Mouse (Mus musculus) lung, postnatal 36 days (tissue): ENCODE data around the gene Trpt1.

Source experiments
- DNase-seq: peaks from one replicate; pipeline ENCODE4 v3.0.0; 2022; ENCODE audit warnings: mixed read lengths

The Trpt1 gene

GRCm38 (mm10) chr19:6996006-6996405 lies at the start of gene Trpt1, which contains the start of gene Nudt22:
TSS of gene Trpt1 (plus strand) at chr19:6996131.
TSS of gene Nudt22 (minus strand) at chr19:6996117.
- peak; percentile 96 for DNase-seq

GRCm38 (mm10) chr19:6947742-6948141 lies 48.2 kb upstream of the Trpt1 start:
- DNase-seq, result no peak

DNA sequence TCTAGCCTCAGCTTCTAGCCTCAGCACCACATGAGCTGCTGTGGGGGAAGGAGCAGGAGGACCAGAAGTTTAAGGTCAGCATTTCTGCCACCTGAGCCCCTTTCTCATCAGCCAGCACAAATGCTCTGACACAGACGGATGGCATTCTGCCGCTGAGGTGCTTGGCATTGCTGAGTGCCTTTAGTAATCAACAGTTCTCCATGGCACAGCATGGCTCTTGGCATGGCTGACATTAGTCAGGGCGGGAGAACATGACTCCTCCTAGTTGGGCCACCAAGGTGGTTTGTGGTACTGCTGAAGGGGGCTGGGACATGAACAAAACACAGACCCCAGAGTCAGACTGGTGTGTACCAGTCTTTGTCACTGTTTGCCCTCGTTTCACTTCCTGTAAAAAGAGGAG lies 47.7 kb upstream of the Trpt1 start:
- DNase-seq, result no peak

DNA sequence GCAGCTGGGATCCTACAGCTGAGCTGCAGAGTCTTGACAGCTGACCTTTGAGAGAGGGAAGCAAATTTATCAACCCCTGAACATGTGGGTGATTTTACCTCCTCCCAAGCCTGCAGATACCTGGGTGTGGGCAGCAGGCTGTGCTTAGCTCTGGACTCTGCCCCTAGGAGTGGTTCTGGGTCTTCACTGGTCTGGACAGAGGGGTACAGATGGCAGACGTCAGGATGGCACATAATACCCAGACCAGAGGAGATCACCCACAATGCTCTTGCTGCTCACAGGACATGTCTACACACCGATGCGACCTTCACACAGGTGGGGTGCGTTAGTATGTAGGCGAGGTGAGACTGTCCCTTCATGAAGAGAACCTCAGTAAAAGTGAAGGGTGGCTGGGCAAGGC lies 46.4 kb upstream of the Trpt1 start:
- no peak for DNase-seq

GRCm38 (mm10) chr19:6949951-6950350 lies 46.0 kb upstream of the Trpt1 start:
- no peak for DNase-seq

GRCm38 (mm10) chr19:6950613-6951153 lies 45.2 kb upstream of the Trpt1 start:
- peak; percentile 56 for DNase-seq

GRCm38 (mm10) chr19:6951381-6951968 lies 44.5 kb upstream of the Trpt1 start:
- DNase-seq, result peak; percentile 98

DNA sequence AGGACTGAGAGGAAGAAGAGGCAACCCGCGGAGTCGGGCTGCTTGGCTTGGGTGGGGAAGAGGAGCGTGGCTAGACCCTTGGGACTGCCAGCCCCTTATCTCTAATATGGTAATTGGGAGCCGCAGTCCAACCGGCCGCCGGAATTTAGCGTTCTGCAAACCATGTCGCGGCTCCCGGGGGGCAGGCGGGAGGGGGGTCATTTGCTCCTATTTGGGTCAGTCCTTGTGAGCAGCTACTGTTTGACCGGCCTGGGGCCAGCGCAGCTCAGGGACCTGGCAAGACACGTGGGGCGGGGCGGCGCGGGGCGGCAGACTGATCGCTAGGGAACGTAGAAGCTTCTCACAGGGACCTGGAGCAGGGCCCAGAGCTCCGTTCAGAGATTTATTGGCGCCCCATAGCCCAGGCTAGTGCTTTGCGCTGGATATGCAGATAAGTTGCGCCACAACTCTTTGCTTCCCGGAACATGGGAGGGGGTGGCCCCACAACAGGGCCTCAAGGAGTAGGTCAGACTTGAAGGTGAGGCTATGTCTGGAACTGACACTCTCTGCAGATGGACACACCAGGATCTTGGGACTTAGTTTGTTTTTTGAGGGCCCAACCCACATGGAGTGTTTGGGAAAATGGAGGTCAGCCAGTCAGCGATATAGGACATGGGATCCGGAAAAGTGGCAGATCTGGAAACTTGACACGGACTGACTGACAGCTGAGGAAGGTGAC lies 43.8 kb upstream of the Trpt1 start:
- DNase-seq, result peak; percentile 84

- DNase-seq, result peak; percentile 91
These were observed 43.3 kb upstream of the Trpt1 start for GRCm38 (mm10) chr19:6952712-6953037.

GRCm38 (mm10) chr19:6954046-6954445 lies 41.9 kb upstream of the Trpt1 start:
- peak; percentile 77 for DNase-seq

DNA sequence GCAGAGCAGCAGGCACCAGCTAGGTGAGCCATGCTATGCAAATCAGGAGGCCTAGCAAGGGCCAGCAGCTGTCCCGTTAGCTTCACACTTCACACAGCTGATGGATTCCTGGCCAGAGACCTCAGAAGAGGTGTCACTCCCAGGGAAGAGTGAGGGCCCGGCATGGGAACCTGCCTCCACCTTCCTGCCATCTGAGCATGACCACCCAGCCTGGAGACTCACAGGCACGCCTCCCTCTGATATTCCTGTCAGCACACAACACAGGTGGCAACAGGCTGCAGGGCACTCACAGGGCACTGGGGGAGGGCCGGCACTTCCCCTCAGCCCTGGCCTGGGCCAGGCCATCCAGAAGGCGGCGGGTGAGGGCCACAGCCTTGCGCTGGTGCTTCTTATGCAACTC lies 40.5 kb upstream of the Trpt1 start:
- DNase-seq, result no peak

DNA sequence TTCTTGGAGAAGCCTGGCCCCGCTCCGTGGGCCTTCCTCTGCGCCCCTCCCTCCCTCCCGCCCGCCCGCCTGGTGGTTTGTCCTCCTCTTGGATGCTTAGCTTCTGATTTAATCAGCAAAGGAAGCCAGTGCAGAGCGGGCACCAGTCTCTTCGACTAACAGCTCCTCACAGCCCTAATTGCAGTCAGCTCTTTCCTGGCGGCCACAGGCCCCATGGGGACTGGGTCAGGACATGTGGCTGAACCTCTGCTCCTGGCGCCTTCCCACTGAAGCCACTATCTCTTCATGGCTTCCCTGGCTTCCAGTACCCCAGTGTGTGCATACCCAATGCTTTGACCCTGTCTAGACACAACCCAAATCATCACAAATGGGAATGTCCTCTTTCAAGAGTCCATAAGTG lies 39.5 kb upstream of the Trpt1 start:
- DNase-seq, result no peak

GRCm38 (mm10) chr19:6968491-6969271 lies 27.2 kb upstream of the Trpt1 start:
- peak; percentile 76 for DNase-seq

DNA sequence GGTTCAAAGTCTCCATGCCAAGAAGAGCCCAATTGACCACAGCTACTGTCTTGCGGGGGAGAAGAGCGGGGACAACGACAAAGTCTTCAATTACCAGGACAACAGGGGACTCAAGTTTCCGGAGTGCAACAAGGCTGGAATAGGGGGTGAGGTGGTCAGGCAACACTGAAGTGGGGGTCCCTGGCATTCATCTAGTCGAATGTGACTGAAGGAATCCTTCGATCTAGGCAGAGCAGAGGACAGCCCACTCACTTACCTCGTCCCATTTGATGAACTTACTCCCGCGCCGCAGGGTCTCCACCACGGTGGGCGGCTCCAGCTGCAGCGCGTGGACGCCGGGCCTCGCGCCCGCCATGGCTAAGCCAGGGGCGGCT lies 26.7 kb upstream of the Trpt1 start:
- DNase-seq, result no peak

DNA sequence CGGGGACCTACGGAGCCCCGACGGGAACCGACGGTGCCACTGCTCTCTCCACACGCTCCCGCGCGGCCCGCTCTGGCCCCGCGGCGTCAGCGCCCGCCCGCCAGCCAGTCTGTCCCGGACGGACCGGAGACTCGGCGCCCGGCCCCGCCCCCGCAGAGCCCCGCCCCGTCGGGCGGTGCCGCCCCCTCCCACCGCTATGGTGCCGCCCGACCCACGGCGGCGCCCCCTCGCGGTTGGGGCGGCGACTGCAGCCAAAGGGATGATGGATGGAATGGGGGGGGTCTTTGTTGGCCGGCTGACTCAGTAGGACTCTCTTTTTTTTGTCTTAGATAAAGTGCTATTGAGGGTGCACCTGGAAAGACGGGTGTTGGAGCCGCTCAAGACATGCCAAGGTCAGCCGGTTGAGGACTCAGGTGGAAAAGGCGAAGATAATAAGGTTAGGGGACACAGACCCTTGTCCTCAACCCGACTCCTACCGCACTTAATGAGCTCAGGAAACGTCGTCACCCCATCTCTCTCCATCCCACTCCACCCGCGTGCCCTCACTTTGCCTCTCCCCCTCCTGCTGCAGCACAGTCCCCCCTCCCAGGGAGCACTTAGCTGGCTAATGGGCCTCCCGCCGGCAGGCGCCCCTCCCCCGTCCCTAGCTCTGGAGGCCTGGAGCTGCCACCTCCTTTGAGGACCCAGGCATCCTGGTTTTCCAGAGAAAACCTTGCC lies 26.1 kb upstream of the Trpt1 start:
- peak; percentile 75 for DNase-seq

DNA sequence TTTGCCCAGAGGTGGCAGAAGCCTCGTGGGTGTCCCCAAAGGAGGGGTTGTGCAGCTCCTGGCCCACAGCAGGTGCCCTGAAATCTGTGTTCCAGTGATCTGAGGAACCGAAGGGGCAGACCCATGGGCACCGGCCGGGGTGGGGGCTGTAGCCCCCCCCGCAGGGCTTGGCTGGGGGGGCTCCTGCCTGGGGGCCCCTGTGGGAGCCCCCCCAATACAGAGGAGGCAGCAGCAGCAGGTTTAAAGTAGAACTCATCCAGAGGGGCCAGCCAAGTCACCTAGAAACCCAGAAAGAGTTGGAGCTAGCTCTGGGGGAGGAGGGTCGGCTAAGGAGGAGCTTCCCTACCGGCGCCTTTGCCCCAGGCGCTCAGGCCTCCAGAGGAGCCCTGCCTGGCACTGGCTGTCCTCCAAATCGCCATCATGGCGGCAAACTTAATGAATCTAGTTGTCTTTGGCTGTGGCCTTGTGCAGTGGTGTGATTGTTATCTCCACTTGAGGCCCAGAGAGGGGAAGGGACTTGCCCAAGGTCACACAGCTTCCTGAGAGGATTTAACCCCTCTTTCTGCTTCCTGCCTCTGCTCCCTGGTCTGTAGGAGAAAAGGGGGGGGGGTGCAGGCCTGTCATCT lies 25.4 kb upstream of the Trpt1 start:
- no peak for DNase-seq

- no peak for DNase-seq
These were observed 24.3 kb upstream of the Trpt1 start for GRCm38 (mm10) chr19:6971644-6972043.

GRCm38 (mm10) chr19:6972247-6972917 lies 23.5 kb upstream of the Trpt1 start:
- no peak for DNase-seq

DNA sequence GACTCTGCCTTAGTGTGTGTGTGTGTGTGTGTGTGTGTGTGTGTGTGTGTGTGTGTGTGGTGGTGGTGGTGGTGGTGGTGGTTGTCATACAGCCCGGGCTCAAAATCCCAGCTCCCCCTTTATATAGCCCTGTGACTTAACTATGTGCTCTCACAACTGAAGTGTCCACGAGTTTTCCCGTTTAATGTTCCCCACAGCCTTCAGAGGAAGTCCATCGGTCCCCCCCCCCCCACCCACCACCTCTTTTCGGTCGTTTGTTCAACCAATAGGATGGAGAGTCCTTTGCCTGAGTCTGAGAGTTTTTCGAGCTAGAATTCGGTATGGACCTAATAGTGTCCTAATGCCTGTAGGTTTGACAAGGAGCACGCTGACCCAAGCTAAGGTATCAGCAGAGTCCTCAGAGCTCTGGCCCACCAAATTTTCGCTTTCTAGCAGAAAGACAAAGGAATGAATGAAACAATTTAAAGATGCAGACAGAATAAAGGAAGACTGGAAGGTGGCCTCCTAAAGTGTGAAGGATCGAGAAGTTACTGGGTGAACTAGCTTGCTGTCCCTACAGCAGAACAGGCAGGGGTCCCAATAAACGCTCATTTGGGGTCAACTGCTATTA lies 22.2 kb upstream of the Trpt1 start:
- no peak for DNase-seq

DNA sequence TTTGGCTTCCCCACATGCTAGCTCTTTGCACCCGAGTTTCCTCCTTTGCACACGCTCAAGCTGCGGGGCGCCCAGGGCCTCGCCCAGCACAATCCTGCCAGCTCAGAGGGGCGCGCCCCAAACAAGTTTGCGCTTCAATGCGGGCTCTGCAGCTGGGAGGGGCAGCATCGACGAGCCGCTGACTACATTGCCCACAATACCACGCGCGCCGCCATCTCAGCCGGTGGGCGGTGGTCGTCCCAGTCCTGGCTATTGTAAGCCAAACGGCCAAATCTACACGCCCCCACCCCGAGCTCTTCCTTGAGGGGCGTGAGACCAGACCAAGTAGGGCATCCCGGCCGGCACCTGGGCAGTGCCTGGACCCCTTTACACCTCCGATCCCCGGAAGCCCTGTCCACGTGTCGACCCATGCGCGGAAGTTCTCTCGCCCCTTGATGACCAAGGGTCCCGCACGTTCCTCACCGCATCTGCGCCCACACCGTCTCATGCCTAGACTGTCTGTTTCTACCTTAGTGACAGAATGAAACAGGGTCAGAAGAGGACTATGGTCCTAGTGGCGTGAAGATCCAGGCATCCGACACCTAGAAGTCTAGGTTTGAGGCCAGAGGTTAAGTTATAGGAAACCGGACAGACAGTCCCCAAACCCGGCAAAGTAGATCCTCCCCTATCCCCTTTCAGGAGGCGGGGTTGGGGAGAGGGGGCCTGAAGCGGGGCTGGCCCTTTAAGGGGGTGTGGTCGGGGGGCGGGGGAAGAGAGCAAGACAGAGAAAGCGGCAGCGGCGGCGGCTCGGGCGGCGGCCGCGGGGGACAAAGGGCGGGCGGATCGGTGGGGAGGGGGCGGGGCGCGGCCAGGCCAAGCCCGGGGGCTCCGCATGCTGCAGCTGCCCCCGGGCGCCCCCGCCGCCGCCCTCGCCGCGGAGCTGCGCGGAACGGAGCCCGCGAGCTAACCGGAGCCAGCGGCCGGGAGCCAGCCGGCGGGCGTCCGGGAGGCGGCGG lies 21.4 kb upstream of the Trpt1 start, which contains the start of gene Ppp1r14b:
Ppp1r14b (plus strand) TSS at position 758 of the 995 bp plus-strand sequence.
- peak; percentile 87 for DNase-seq
